Mouse (Mus musculus) stomach, postnatal 0 days (tissue): ENCODE measurements around the gene Olfr320. TPM values are rescaled to one million over a fixed set of nuclear protein-coding genes. Genes with fewer than 3 reads are reported as not detected.

Experiments used
- ATAC-seq: fragments of 200-750 bp; cut with Nextera tagmentation; 2 replicates; pipeline ENCODE4 v1.8.0; 2017; ENCODE audit not compliant: low FRiP score, low TSS enrichment
- DNase-seq: peaks from one replicate; pipeline ENCODE4 v3.0.0-alpha.2; 2016; ENCODE audit warnings: low spot score
- H3K27ac ChIP-seq: fragments of 300-500 bp; sonication (generic); replicated peaks from 2 replicates; pipeline ENCODE4 v1.5.1; 2014; ENCODE audit warnings: mild to moderate bottlenecking, control low read depth
- H3K27me3 ChIP-seq: fragments of 300-500 bp; sonication (generic); 2 replicates; pipeline ENCODE4 v1.6.1; 2014; ENCODE audit warnings: low read length; ENCODE audit not compliant: control insufficient read depth, insufficient read depth
- H3K36me3 ChIP-seq: fragments of 300-500 bp; sonication (generic); 2 replicates; pipeline ENCODE4 v1.6.1; 2014; ENCODE audit warnings: low read length, mixed read lengths; ENCODE audit not compliant: control insufficient read depth, insufficient read depth
- H3K4me1 ChIP-seq: fragments of 300-500 bp; sonication (generic); replicated peaks from 2 replicates; pipeline ENCODE4 v1.6.1; 2014; ENCODE audit warnings: antibody characterized with exemption; ENCODE audit not compliant: control insufficient read depth, insufficient read depth
- H3K4me2 ChIP-seq: fragments of 300-500 bp; sonication (generic); replicated peaks from 2 replicates; pipeline ENCODE4 v1.6.1; 2014; ENCODE audit warnings: low read depth, mild to moderate bottlenecking, control low read depth, moderate library complexity
- H3K4me3 ChIP-seq: fragments of 300-500 bp; sonication (generic); 2 replicates; pipeline ENCODE4 v1.5.1; 2014; ENCODE audit warnings: low read depth, low read length, control low read depth
- H3K9ac ChIP-seq: fragments of 300-500 bp; sonication (generic); 2 replicates; pipeline ENCODE4 v1.6.1; 2014; ENCODE audit warnings: mild to moderate bottlenecking, low read length, control low read depth, mixed read lengths
- H3K9me3 ChIP-seq: fragments of 300-500 bp; sonication (generic); 2 replicates; pipeline ENCODE4 v1.6.1; 2016; ENCODE audit warnings: low read length; ENCODE audit not compliant: control insufficient read depth
- CTCF ChIP-seq: IDR thresholded peaks from 2 replicates; pipeline ENCODE4 v1.5.1; 2016; ENCODE audit warnings: antibody characterized with exemption, low read depth, mild to moderate bottlenecking, moderate library complexity
- EP300 ChIP-seq: optimal IDR thresholded peaks from 2 replicates; pipeline ENCODE3; 2016; ENCODE audit warnings: antibody characterized with exemption
- WGBS: fragments of 180-500 bp; shearing (Covaris S2); extraction: QIAGEN DNeasy Blood & Tissue Kit; methylation state at CpG from one replicate; pipeline ENCODE4 v1.1.7; 2014; 5-methylcytosine and 5-hydroxymethylcytosine counted together
- polyA plus RNA-seq: library from polyadenylated mRNA; unstranded; fragments of >200 nt; fragmentation: Nextera tagmentation; extraction: Ambion mirVana; gene quantifications from 2 replicates; pipeline ENCODE4 v1.2.1, GENCODE M21; 2015

Olfr320 gene
- polyA plus RNA-seq, 1 experiment from 2014 or later = not detected

- DNase-seq (no peak), ATAC-seq (no peak)
- Histone ChIP-seq H3K4me2 (no peak overlapping the region), H3K27ac (no peak overlapping the region), H3K9ac (no peak overlapping the region), H3K4me1 (no peaks in the 10 kb centered on the region), H3K4me3 (no peak overlapping the region), H3K27me3 (no peaks in the 10 kb centered on the region), H3K9me3 (no peaks in the 10 kb centered on the region), H3K36me3 (no peaks in the 10 kb centered on the region)
- WGBS = 49% methylated on average over 3 of the region's 3 CpGs
- TF ChIP-seq CTCF = no peak
- TF ChIP-seq EP300 = no peak
These were observed 52.5 kb downstream of the Olfr320 start for GRCm38 (mm10) chr11:58733372-58733771.

Other genes starting within 250 kb of the Olfr320 start
- not detected in 2 replicates for gene Gm12253, start 248.5 kb upstream of the Olfr320 start, polyA plus RNA-seq
- not detected in 2 replicates for gene Lypd9, start 228.2 kb upstream of the Olfr320 start, polyA plus RNA-seq
- gene Olfr30, start 218.8 kb upstream of the Olfr320 start, polyA plus RNA-seq = not detected in 2 replicates
- gene Olfr332, start 188.5 kb upstream of the Olfr320 start, polyA plus RNA-seq = not detected in 2 replicates
- gene Olfr331, start 178.5 kb upstream of the Olfr320 start, polyA plus RNA-seq = not detected in 2 replicates
- gene Olfr330, start 146.3 kb upstream of the Olfr320 start, polyA plus RNA-seq = not detected in 2 replicates
- gene Olfr329-ps, start 134.7 kb upstream of the Olfr320 start, polyA plus RNA-seq = not detected in 2 replicates
- gene Olfr328, start 125.5 kb upstream of the Olfr320 start, polyA plus RNA-seq = 0.04 TPM in 1 of 2 replicates, not detected in the other
- not detected in 2 replicates for gene Olfr224, start 110.5 kb upstream of the Olfr320 start, polyA plus RNA-seq
- not detected in 2 replicates for gene Olfr325, start 103.4 kb upstream of the Olfr320 start, polyA plus RNA-seq
- gene Olfr324, start 86.0 kb upstream of the Olfr320 start, polyA plus RNA-seq = not detected in 2 replicates
- 1,000 and 1,066 TPM in 2 replicates for gene 2210407C18Rik, start 65.0 kb upstream of the Olfr320 start, polyA plus RNA-seq
- 0.29 and 0.46 TPM in 2 replicates for gene Olfr323, start 50.6 kb upstream of the Olfr320 start, polyA plus RNA-seq
- 1.5 and 1.9 TPM in 2 replicates for gene Trim58, start 40.6 kb upstream of the Olfr320 start, polyA plus RNA-seq
- not detected in 2 replicates for gene Olfr322, start 22.3 kb upstream of the Olfr320 start, polyA plus RNA-seq
- not detected in 2 replicates for gene Olfr319, start 18.1 kb downstream of the Olfr320 start, polyA plus RNA-seq
- not detected in 2 replicates for gene Olfr318, start 42.9 kb downstream of the Olfr320 start, polyA plus RNA-seq
- gene Olfr317, start 58.1 kb downstream of the Olfr320 start, polyA plus RNA-seq = 0.06 TPM in 1 of 2 replicates, not detected in the other
- not detected in 2 replicates for gene Olfr316, start 71.6 kb downstream of the Olfr320 start, polyA plus RNA-seq
- not detected in 2 replicates for gene Olfr315, start 92.1 kb downstream of the Olfr320 start, polyA plus RNA-seq
- gene Olfr314, start 101.9 kb downstream of the Olfr320 start, polyA plus RNA-seq = not detected in 2 replicates
- 3.1 and 3.7 TPM in 2 replicates for gene Fam183b, start 120.9 kb downstream of the Olfr320 start, polyA plus RNA-seq
- gene Olfr313, start 133.9 kb downstream of the Olfr320 start, polyA plus RNA-seq = not detected in 2 replicates
- 0.04 TPM in 1 of 2 replicates, not detected in the other for gene Olfr312, start 148.1 kb downstream of the Olfr320 start, polyA plus RNA-seq
- gene Olfr311, start 158.2 kb downstream of the Olfr320 start, polyA plus RNA-seq = 0.08 TPM in 1 of 2 replicates, not detected in the other
- gene Gm12258, start 166.1 kb downstream of the Olfr320 start, polyA plus RNA-seq = 2.4 and 2.6 TPM in 2 replicates
- 2.6 and 3.2 TPM in 2 replicates for gene 2810021J22Rik, start 186.1 kb downstream of the Olfr320 start, polyA plus RNA-seq
- gene Zfp39, start 223.1 kb downstream of the Olfr320 start, polyA plus RNA-seq = 1.6 and 1.9 TPM in 2 replicates
- gene Btnl10, start 236.8 kb downstream of the Olfr320 start, polyA plus RNA-seq = 0.04 TPM in 1 of 2 replicates, not detected in the other